Mouse (Mus musculus) erythroid progenitor cell, adult 5-6 weeks (primary cell): Measurements from ENCODE around the gene Agfg1. TPM values are rescaled to one million over a fixed set of nuclear protein-coding genes. Genes with fewer than 3 reads are reported as not detected.

ENCODE experiments used
- ATAC-seq: replicated peaks from 2 replicates; pipeline ENCODE4 v1.8.0; 2016; ENCODE audit warnings: moderate number of reproducible peaks, mild to moderate bottlenecking, moderate TSS enrichment, inconsistent platforms; ENCODE audit not compliant: poor library complexity, low FRiP score, severe bottlenecking
- total RNA-seq, 2 experiments: library from RNA; stranded (forward) in 1 of 2; stranded (reverse) in 1 of 2; fragments of 150-400 nt in 1 of 2; fragments of 186-747, 209-891 nt in 1 of 2; gene quantifications; 2 replicates each; pipeline versions ENCODE4 v1.2.3 to v1.2.4; 2015 to 2017; ENCODE audit warnings: low replicate concordance in 2 of 2

Agfg1 gene
- total RNA-seq (2015; ENCODE audit: low replicate concordance) (24.9 and 33.5 TPM in 2 replicates), total RNA-seq (2017; ENCODE audit: low replicate concordance) (24.1 and 25.6 TPM in 2 replicates)

DNA sequence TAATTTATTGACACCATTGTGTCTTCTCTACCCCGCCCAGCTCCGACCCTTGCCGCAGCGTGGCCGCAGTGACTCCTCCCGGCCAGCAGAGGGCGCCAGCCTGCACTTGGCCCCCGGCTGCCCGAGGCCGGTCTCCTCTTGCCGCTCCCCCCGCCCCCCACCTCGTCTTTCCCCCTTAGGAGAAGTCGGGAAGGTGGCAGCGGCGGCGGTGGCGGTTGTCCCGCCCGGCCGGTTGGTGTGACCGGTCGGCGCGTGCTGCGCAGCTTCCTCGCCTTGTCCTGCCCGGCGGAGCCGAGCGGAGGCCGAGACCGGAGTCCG is at the start of gene Agfg1:
Gene Agfg1 (plus strand): TSS at position 188 of the 318 bp plus-strand sequence.
- ATAC-seq: peak; percentile 79

DNA sequence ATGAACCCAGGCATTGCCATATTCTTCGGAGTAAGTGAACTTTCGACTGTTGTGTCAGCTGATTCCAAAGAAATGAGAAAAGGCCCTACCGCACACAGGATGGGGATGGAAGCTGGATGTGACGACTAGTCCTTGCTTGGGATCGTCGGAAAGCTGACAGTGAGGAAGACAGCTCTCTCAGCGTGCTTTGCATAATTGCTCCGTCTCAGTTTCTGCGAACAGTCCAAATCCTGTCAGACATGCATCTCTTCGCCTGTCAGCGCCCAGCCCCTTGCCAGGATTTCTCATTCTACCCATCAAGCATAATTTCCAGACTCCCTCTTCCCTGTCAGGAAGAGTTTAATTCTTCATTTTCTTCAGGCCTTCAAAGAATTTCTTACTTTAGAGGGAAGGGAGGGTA is 48.2 kb upstream of the Agfg1 start:
- no peak for ATAC-seq

DNA sequence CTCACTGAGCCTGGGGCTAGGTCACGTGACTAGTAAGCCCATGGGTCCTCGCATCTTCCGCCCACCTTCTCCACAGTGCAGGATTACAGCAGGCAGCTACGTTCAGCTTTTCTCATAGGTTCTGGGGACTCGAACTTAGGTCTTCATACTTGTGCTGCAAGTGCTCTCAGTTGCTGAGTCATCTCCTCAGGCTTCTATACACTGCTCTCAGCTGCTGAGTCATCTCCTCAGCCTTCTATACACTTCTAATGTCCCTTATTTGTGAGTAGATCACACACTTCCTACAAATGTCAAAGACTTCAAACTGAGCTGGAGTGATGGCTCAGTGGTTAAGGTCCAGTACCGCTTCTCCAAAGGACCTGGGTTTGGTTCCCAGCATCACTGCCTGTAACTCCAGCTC is 47.0 kb upstream of the Agfg1 start:
- ATAC-seq: no peak

DNA sequence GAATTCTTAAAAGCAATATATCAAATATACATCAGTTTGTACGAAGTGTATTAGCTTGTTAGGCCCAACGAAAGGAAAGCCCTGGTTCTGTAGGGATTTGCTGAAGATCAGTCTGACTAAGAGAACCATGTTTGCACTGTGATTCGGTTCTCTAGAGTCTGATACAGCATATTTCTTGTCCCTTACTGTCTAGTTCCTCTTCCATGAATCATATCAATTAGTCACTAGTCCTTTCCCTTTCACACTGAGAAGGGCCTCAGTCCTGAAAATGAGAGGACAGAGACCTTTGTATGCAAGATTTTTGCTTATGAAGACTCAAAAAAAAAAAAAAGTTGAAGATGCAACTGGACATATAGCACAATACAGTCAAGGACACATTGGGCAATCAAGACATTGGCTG is 46.2 kb upstream of the Agfg1 start:
- no peak for ATAC-seq

DNA sequence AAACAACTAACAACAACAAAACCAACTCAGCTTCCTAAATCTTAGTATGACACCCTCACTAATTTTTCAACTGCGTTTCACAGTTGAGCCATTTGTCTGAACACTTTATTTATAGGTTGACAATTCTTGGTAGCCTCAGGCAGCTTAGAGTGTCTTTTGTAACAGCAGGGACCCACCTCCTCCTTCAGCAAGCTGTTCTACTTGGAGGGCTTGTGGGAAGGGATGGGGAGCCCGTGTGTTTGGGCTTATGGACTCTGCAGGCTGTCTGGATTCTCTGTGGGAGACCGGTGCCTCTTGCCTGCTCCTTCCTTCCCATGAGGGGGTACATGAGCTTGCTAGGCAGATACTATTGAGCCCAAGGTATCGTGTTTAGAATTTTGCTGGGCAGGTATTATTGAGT is 45.3 kb upstream of the Agfg1 start:
- no peak for ATAC-seq

DNA sequence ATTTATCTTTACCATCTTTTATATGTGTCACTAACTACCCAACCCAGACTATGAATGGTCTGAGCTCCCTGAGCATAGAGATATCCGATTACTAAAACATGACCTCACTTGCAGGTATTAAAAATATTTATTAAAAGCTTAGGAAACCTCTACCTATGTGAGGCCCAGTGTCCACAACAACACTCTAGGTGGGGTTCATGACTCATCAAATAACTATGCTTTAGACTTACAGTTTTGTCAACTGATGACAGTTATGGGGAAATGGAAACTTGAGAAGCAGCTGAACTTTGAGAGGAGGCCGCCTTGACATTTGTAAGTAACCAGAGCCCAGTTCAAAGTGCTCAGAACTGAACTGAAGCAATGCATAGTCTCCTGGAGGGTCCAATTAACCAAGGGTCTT is 44.1 kb upstream of the Agfg1 start:
- ATAC-seq: no peak

DNA sequence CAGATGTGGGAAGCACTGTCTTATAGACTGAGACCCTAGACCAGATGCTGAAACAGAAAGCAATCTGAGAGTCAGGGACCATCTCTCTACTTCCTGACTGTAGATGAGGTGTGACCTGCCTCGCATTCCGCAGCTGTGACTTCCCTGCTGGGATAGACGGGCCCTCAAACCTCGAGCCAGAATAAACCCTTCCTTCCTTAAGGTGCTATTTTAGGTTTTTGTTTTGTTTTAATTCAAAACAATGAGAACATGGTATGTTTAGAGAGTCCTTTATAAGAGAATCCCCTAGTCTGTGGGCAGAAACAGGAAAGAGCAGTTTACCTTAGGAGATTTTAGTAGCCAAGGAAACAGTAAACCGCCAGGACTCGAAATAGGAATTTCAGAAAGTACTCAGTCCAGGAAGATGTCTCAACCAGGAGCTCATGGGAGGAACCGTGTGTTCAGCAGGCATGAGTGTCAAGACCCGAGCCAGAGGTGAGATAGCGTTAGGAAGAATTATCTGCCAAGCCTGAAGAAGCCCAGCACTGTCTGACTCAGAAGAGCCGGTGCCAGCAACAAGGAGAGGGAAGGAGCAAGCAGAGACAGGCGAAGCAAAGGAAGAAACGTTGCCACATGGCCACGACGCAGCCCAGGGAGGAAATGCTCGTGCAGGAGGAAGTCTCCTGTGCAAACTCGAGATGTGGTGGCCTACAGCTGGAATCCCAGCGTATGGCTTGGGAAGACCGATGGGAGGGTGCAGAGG is 43.4 kb upstream of the Agfg1 start:
- ATAC-seq: no peak

DNA sequence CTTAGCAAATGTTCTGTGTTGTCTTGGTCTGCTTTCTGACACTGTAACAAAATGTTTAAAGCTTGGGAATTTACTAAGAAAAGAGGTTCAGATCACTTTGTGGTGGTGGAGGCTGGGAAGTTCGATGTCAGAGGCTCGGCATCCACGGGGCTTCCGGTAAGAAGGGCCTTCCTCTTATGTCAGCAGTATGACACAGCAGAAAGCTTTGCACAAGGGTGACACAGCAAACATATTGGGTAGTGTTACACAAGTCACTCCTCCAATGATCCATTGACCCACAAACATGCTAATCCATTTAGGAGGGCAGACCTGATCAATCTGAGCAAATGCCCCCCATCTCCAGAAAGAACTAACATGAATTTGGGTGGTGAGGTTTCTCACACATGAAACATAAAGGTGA is 42.2 kb upstream of the Agfg1 start:
- no peak for ATAC-seq

DNA sequence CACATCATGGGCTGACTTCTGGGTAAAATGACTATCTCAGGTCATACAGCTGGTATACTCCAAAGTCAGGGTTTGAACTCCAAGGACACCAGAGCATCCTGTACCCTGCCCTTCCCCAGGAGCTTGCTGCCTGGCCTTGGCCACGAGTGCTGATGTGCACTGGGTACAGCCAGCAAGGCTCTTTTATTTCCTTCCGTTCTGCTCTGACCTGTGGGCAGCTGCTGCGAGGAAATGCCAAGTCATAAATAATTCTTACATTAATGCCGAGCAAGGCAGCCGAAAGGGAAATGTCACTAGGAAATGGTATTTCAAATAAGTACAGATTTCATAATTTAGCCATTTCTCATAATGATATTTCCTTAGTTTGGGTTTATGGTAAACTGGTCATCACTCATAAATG is 41.0 kb upstream of the Agfg1 start:
- no peak for ATAC-seq

DNA sequence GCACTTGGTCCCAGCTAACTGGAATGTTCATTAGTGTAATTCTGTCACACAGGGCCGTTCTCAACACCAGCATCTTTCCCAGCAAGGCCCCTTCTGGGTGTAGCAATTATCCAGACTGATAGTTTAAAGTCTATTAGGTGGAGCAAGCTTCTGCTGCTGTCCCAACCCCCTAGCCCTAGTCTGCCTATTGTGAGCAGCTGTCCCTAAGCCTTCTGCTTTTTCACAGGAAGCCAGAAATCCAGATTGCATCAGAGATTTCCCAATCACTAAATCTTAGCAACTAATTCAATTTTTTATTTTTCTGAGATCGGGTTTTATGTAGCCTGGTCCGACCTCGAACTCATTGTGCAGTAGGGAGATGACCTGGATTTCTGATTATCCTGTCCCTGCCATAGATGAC is 40.4 kb upstream of the Agfg1 start:
- no peak for ATAC-seq

DNA sequence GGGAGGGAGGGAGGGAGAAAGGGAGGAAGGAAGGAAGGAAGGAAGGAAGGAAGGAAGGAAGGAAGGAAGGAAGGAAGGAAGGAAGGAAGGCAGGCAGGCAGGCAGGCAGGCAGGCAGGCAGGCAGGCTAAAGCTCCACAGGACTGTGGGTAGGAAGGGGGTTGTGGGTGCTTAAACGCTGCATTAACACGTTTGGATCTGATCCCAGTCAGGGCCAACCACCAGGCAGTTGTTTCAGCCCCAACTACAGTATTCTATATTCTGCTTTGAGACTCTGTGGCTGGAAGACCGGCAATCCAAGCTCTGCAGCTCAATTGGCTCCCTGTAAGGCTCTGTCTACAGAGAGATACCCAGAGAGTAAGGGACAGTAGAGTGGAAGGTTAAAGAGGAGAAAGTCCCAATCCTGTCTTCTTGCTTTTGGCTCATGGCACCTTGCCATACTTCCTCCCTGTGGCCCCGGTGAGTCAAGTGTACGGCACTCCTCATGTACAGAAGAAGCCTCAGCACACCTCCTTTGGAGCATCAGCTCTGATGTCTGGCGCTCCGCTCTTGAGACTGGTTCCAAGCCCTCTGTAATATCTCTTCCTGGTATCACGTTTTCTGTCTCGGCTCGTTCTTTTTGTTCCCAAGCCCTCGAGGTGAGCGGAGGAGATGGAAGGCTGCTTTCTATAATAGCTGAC is 38.0 kb upstream of the Agfg1 start:
- ATAC-seq: no peak

DNA sequence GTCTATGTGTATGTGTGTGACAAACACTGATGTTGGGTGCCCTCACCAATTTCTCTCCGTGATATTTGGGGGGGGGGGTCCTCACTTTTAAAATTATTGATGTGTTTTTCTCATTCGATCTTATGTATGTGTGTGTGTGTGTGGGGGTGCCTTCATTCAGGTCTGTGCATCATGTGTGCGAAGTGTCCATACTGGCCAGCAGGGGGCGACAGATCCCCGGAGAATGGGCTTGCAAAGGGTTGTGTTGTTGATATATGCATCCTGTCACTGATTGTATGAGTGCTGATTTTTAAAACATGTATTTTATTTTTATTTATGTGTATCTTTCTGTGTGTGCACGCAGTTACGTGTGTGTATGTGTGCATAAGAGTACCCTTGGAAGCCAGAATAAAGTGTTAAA is 35.7 kb upstream of the Agfg1 start:
- no peak for ATAC-seq

DNA sequence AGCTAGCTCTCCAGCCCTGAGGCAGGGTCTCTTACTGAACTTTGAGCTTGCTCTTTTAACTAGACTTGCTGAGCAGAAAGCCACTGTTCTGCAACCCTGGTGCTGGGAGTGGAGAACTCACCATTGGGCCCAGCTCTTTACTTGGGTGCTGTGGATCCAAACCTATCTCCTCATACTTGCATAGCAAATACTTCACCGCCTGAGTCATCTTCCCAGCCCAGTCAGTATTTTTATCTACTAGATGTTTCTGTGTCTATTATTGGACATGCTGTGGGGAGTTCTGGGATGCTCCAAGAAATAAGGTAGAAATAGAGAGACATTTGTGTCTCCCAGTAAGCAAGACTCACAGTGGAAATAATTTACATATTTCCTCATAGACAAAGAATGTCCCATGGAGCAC is 35.2 kb upstream of the Agfg1 start:
- ATAC-seq: no peak

DNA sequence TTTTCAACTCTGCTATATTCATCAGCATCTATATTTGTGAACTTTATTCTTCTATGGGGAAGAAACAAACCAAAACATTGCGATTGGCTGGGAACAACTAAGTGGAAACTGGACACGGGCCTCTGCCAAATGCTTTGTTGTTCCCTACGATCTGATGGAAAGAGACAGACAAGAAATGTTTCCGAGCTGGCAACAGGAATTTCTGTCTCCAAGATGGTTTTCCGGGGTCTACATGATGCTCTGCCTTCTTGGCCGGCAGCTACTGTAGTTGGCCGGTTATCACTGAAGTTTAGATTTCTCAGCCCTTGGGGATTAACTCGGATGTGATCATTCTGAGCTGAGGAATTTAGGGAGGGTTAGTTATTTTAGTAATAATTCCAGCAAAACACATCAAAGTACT is 32.9 kb upstream of the Agfg1 start:
- no peak for ATAC-seq

DNA sequence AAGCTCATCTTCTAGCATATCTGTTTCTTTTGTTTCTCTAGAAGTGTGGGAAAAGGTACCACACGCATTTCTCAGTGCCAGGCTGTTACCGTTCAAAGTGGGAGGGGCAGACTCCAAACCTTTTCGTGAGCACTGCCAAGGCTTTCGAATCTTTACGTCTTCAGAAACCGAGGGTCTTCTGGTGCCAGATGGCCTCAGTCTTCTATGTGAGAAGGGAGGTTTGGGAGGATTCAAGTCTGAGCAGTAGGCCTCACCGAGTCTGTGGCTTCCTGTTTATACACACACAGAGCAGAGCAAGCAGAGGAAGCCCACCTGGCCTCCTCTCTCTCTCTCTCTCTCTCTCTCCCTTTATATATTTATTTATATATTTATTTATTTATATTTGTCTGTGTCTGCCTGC is 32.1 kb upstream of the Agfg1 start:
- no peak for ATAC-seq

DNA sequence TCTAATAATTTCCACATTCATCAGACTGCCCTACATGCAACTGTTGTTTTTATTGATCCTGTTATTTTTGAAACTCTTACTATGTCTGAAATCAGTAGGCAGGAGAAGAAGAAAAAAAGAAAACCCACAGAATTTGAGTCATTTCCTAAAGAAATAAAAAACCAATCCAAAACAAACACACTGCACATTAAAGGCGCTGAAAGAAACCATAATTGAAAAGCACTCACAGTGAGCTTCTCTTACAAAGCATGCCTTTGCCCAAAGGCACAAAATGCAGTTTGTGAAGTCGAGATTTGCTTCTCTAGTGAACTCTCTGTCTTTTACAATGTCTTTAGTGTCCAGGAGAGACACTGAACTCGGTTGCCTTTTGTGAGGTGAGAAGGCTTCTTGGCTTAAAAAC is 30.7 kb upstream of the Agfg1 start:
- ATAC-seq: no peak

DNA sequence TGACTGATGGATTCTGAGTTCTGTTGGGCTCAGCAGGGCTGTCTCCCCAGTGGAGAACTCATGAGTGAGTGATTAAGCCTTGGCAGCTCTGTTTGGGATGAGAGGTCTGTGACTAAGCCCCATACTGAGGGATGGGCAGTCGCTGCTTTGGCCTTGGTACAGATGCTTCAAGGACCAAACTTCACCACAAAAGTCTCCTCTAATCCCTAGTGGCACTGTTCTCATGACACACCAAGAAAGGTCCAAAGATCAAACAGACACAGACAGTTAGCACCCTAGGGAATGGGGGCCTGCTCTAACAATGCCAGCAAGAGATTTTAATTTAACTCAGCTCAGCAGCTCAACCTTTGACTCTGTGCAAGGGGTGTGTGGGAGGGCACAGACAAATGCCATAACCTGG is 27.5 kb upstream of the Agfg1 start:
- ATAC-seq: no peak

DNA sequence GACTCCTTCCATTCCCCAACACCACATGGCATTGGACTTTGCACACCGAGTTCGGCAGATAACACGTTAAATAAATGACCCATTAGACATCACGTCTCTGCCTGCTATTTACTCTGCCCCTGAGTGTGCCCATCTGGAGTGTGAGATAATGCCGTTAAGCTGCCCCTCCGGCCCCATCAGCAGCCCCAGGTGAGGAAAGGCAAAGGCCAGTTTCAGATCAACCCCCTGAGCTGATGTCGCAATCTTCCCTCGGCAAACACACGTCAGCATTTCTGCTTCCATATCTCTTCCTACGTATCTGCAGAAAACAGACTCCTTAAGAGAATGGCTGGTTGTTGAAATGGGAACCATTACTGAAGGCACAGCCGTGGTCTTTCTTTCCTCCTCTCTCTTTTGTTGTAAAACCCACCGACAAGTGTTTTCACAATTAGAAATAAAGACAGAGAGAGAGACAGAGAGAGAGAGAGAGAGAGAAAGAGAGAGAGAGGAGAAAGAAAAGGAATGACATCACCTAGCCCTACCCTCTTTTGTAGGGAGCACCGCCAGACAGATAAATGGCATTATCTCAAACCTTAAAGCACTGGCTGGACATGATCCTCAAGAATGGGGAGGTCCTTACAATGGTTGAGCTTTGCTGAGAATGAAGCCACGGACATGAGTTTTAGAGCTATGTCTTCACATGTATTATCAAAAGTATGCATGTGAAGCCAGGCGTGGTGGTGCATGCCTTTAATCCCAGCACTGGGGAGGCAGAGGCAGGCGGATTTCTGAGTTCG is 23.2 kb upstream of the Agfg1 start:
- peak; percentile 89 for ATAC-seq

DNA sequence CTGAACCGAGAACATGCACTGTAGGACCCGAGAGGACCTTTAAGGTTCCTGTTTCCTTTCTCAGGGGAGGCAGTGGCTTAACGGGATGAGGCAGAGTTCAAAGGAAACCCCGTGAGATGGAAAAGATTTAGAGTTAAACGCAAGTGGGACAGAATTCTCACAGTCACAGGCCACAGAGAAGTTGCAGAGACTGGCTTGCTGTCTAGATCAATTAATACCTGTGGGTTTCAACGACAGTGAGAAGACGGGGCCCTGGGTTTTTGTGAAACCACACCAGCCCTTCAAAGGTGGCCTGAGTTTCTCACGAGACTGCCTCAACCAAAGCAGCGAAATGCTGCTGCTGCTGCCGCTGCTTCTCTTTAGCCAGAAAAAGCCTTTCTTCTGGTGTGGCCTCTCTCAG is 19.9 kb upstream of the Agfg1 start:
- ATAC-seq: no peak

DNA sequence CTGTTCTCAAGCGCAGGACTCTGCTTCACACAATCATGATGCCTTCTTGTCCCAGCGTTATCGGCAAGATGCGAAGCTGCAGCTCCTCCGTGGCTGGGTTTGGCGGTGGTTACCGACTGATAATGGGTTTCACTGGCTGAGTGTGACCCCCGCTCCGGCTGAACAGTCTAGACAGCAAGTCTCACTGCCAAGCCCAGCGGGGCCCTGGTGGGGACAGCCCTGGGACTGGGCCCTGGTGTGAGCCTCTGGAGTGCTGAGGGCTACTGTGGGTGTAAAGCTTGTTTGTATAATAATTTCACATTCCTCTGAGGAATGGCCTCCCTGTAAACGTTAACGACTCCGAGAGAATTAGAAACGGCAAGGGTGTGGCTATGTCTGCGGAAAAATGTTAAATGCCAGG is 19.1 kb upstream of the Agfg1 start:
- no peak for ATAC-seq

DNA sequence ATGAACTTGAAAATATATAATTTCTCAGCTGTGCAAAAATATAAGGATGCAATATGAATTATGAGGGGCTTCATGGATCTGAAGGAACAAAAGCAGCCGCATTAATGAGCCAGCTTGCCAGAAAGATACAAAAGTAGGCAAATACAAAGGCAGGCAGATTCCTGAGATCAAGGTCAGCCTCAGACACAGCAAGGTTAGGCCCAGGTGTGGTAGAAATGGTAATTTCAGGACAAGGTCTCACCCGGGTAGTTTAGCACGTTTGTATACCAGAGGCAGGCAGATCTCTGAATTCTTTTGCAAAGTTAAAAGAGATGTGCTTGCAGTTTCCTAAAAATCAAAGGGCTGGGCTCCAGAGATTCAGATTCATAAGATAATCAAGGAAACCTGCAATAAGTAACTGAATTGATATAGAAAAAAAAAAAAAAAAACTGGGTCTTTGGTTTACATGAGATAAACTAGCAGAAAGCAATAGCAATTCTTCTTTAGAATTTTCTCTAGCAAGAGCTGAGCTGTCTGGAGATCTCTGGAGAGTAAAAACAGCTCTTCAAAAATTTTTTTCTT is 18.6 kb upstream of the Agfg1 start:
- no peak for ATAC-seq
